Mouse (Mus musculus): ENCODE data around the gene Gm10647. TPM values are rescaled to one million over a fixed set of nuclear protein-coding genes. Genes with fewer than 3 reads are reported as not detected.

The Gm10647 gene
- total RNA-seq, 2 experiments from 2014 or later = 0.17 to 0.32 TPM

- intact Hi-C loops (cut with DNase I) = loop anchor here (2.0 to 5.0 kb wide), 2 partner anchors 82 to 104 kb away; partner anchors contain the start of gene Rab8b
- no peak for DNase-seq
Observed at GRCm38 (mm10) chr9:66835097-66835480, 38.2 kb downstream of the Gm10647 start.

GRCm38 (mm10) chr9:66846822-66847221 lies 50.0 kb downstream of the Gm10647 start:
- DNase-seq = no peak
- intact Hi-C loops (cut with DNase I) = no loop called here

Other genes starting within 250 kb of the Gm10647 start
- gene Usp3, start 203.9 kb upstream of the Gm10647 start, total RNA-seq (2021) = 10 to 100 TPM; 29.8 to 33.9 TPM
- under 1 TPM; 0.17 to 0.31 TPM for gene Car12, start 83.4 kb upstream of the Gm10647 start, total RNA-seq (2021)
- gene Aph1b, start 1.5 kb upstream of the Gm10647 start, total RNA-seq (2021) = 1 to 10 TPM; 6.5 to 8.1 TPM
- 1 to 10 TPM in 1 of 2 experiments, under 1 TPM in 1; 0.93 to 1.1 TPM for gene Aph1c, start 37.7 kb downstream of the Gm10647 start, total RNA-seq (2021)
- 10 to 100 TPM; 15.9 to 19.0 TPM for gene Rab8b, start 122.6 kb downstream of the Gm10647 start, total RNA-seq (2021)
- gene Rps27l, start 149.0 kb downstream of the Gm10647 start, total RNA-seq (2021) = 100 to 1,000 TPM; 247 to 258 TPM
- 10 to 100 TPM; 22.2 to 23.7 TPM for gene Lactb, start 178.4 kb downstream of the Gm10647 start, total RNA-seq (2021)